Mouse (Mus musculus) CH12.LX (cell line): ENCODE results near the gene Trim69. TPM values are rescaled to one million over a fixed set of nuclear protein-coding genes. Genes with fewer than 3 reads are reported as not detected.

Experiments used
- DNase-seq: peaks from one replicate; pipeline ENCODE4 v3.0.0-alpha.2; 2013; ENCODE audit errors: extremely low read depth
- H3K27ac ChIP-seq: 2 replicates; pipeline ENCODE4 v1.5.1; 2012; ENCODE audit warnings: low read depth, mild to moderate bottlenecking, control low read depth, moderate library complexity; ENCODE audit not compliant: insufficient read depth
- H3K27me3 ChIP-seq: replicated peaks from 2 replicates; pipeline ENCODE3; 2012; ENCODE audit warnings: inconsistent platforms
- H3K36me3 ChIP-seq, 2 experiments: replicated peaks in 1 of 2; 2 replicates each; pipeline versions ENCODE3 to v1.6.1; 2012; ENCODE audit warnings: inconsistent platforms in 1 of 2, low read length in 1 of 2, mild to moderate bottlenecking in 1 of 2, mixed read lengths in 1 of 2, moderate library complexity in 1 of 2; ENCODE audit not compliant: control insufficient read depth in 1 of 2, insufficient read depth in 1 of 2
- H3K4me1 ChIP-seq, 2 experiments: 2 replicates each; pipeline ENCODE4 v1.6.1; 2012; ENCODE audit warnings: inconsistent platforms in 1 of 2, moderate library complexity in 1 of 2; ENCODE audit not compliant: insufficient read depth in 2 of 2, control insufficient read depth in 1 of 2
- H3K4me2 ChIP-seq: 2 replicates; pipeline ENCODE4 v1.6.1; 2012; ENCODE audit warnings: low read depth, mild to moderate bottlenecking, control low read depth; ENCODE audit not compliant: poor library complexity, insufficient read depth, severe bottlenecking
- H3K4me3 ChIP-seq, 3 experiments: fragments of 150-350 bp in 1 of 3; sonication (generic) in 1 of 3; replicated peaks in 1 of 3; 2 replicates each; pipeline versions ENCODE3 to v1.5.1; 2011 to 2012; ENCODE audit warnings: low read depth in 2 of 3, low read length in 2 of 3, mild to moderate bottlenecking in 2 of 3, moderate library complexity in 2 of 3, control low read depth in 1 of 3, improper control_type of control experiment in 1 of 3, inconsistent platforms in 1 of 3, mixed read lengths in 1 of 3; ENCODE audit not compliant: poor library complexity in 1 of 3
- H3K79me2 ChIP-seq: replicated peaks from 2 replicates; pipeline ENCODE4 v1.6.1; 2012; ENCODE audit warnings: mild to moderate bottlenecking, moderate library complexity; ENCODE audit not compliant: control insufficient read depth, poor library complexity, insufficient read depth, severe bottlenecking; ENCODE audit errors: extremely low read depth
- H3K9ac ChIP-seq: 2 replicates; pipeline ENCODE4 v1.6.1; 2012; ENCODE audit warnings: low read depth, mild to moderate bottlenecking, control low read depth, moderate library complexity; ENCODE audit not compliant: insufficient read depth
- H3K9me3 ChIP-seq: replicated peaks from 2 replicates; pipeline ENCODE3; 2012; ENCODE audit warnings: low read length, inconsistent platforms, mixed read lengths
- BHLHE40 ChIP-seq: IDR thresholded peaks from 2 replicates; pipeline ENCODE4 v1.6.1; 2011; ENCODE audit warnings: mild to moderate bottlenecking, low read depth, low read length, improper control_type of control experiment
- CHD1 ChIP-seq: IDR thresholded peaks from 2 replicates; pipeline ENCODE4 v1.6.1; 2012; ENCODE audit warnings: low read depth, low read length, improper control_type of control experiment, inconsistent platforms
- CHD2 ChIP-seq: IDR thresholded peaks from 2 replicates; pipeline ENCODE4 v1.6.1; 2011; ENCODE audit warnings: low read length, improper control_type of control experiment
- CTCF ChIP-seq, 2 experiments: IDR thresholded peaks in 1 of 2; conservative IDR thresholded peaks in 1 of 2; 2 replicates each; pipeline ENCODE4 v1.5.1; 2011 to 2012; ENCODE audit warnings: low read depth in 2 of 2, low read length in 2 of 2, improper control_type of control experiment in 1 of 2, inconsistent platforms in 1 of 2, mild to moderate bottlenecking in 1 of 2, moderate library complexity in 1 of 2
- E2F4 ChIP-seq: IDR thresholded peaks from 2 replicates; pipeline ENCODE4 v1.6.1; 2011; ENCODE audit warnings: low read depth, low read length, improper control_type of control experiment; ENCODE audit not compliant: insufficient replicate concordance
- ELF1 ChIP-seq: IDR thresholded peaks from 2 replicates; pipeline ENCODE4 v1.6.1; 2014; ENCODE audit warnings: low read depth, mild to moderate bottlenecking, inconsistent platforms, low read length, improper control_type of control experiment
- ETS1 ChIP-seq: conservative IDR thresholded peaks from 2 replicates; pipeline ENCODE4 v1.6.1; 2012; ENCODE audit warnings: low read depth, mild to moderate bottlenecking, inconsistent platforms, low read length, improper control_type of control experiment, moderate library complexity
- GABPA ChIP-seq: IDR thresholded peaks from 2 replicates; pipeline ENCODE4 v1.6.1; 2012; ENCODE audit warnings: low read depth, low read length, improper control_type of control experiment, inconsistent platforms; ENCODE audit not compliant: insufficient replicate concordance
- IRF4 ChIP-seq: IDR thresholded peaks from 2 replicates; pipeline ENCODE4 v1.6.1; 2014; ENCODE audit warnings: low read depth, mild to moderate bottlenecking, inconsistent platforms, low read length, improper control_type of control experiment
- JUN ChIP-seq: IDR thresholded peaks from 2 replicates; pipeline ENCODE4 v1.6.1; 2011; ENCODE audit warnings: low read depth, mild to moderate bottlenecking, low read length, improper control_type of control experiment, moderate library complexity; ENCODE audit not compliant: insufficient read depth
- JUND ChIP-seq: conservative IDR thresholded peaks from 2 replicates; pipeline ENCODE4 v1.6.1; 2011; ENCODE audit warnings: low read depth, low read length, improper control_type of control experiment
- MAFK ChIP-seq: IDR thresholded peaks from 2 replicates; pipeline ENCODE4 v1.6.1; 2011; ENCODE audit warnings: low read length, improper control_type of control experiment; ENCODE audit not compliant: insufficient replicate concordance
- MAX ChIP-seq: IDR thresholded peaks from 2 replicates; pipeline ENCODE4 v1.6.1; 2011; ENCODE audit warnings: low read length, improper control_type of control experiment
- MEF2A ChIP-seq: IDR thresholded peaks from 2 replicates; pipeline ENCODE4 v1.6.1; 2014; ENCODE audit warnings: low read depth, mild to moderate bottlenecking, inconsistent platforms, low read length, improper control_type of control experiment, borderline replicate concordance
- MXI1 ChIP-seq: IDR thresholded peaks from 2 replicates; pipeline ENCODE4 v1.6.1; 2011; ENCODE audit warnings: mild to moderate bottlenecking, low read depth, low read length, improper control_type of control experiment
- MYC ChIP-seq: IDR thresholded peaks from 2 replicates; pipeline ENCODE4 v1.6.1; 2011; ENCODE audit warnings: low read depth, mild to moderate bottlenecking, improper control_type of control experiment, low read length
- NELFE ChIP-seq: IDR thresholded peaks from 2 replicates; pipeline ENCODE4 v1.6.1; 2011; ENCODE audit warnings: low read depth, low read length, improper control_type of control experiment
- NRF1 ChIP-seq: IDR thresholded peaks from 2 replicates; pipeline ENCODE4 v1.6.1; 2014; ENCODE audit warnings: low read depth, mild to moderate bottlenecking, inconsistent platforms, low read length, improper control_type of control experiment, moderate library complexity
- PAX5 ChIP-seq: IDR thresholded peaks from 2 replicates; pipeline ENCODE4 v1.6.1; 2012; ENCODE audit warnings: low read length, inconsistent platforms, mixed read lengths
- POLR2A ChIP-seq: IDR thresholded peaks from 2 replicates; pipeline ENCODE4 v1.6.1; 2011; ENCODE audit warnings: low read depth, mild to moderate bottlenecking, improper control_type of control experiment, low read length
- RCOR1 ChIP-seq: conservative IDR thresholded peaks from 2 replicates; pipeline ENCODE4 v1.6.1; 2012; ENCODE audit warnings: low read depth, mild to moderate bottlenecking, inconsistent platforms, low read length, improper control_type of control experiment
- SMC3 ChIP-seq: IDR thresholded peaks from 2 replicates; pipeline ENCODE4 v1.6.1; 2011; ENCODE audit warnings: low read depth, low read length, improper control_type of control experiment
- TBP ChIP-seq: conservative IDR thresholded peaks from 2 replicates; pipeline ENCODE4 v1.6.1; 2011; ENCODE audit warnings: low read depth, low read length, improper control_type of control experiment
- UBTF ChIP-seq: IDR thresholded peaks from 2 replicates; pipeline ENCODE4 v1.6.1; 2012; ENCODE audit warnings: low read depth, mild to moderate bottlenecking, inconsistent platforms, low read length, improper control_type of control experiment, moderate library complexity
- USF1 ChIP-seq: IDR thresholded peaks from 2 replicates; pipeline ENCODE4 v1.6.1; 2014; ENCODE audit warnings: low read depth, mild to moderate bottlenecking, inconsistent platforms, low read length, improper control_type of control experiment
- USF2 ChIP-seq: conservative IDR thresholded peaks from 2 replicates; pipeline ENCODE4 v1.6.1; 2011; ENCODE audit warnings: low read depth, low read length, improper control_type of control experiment
- ZC3H11A ChIP-seq: IDR thresholded peaks from 2 replicates; pipeline ENCODE4 v1.6.1; 2012; ENCODE audit warnings: low read depth, mild to moderate bottlenecking, inconsistent platforms, low read length, improper control_type of control experiment
- ZMIZ1 ChIP-seq: IDR thresholded peaks from 2 replicates; pipeline ENCODE4 v1.6.1; 2012; ENCODE audit warnings: low read depth, mild to moderate bottlenecking, inconsistent platforms, low read length, improper control_type of control experiment
- dilution Hi-C: fragments of 300-500 bp; cut with MboI; formaldehyde crosslinking; loops from 2 replicates; pipeline ENCODE4 v1.14.3; 2020; ENCODE audit warnings: low sequenced_read_pairs; ENCODE audit not compliant: extremely low pct_unique_long_range_greater_than_20kb, extremely low pct_ligation_motif_present
- in situ Hi-C: fragments of 300-500 bp; cut with MboI; formaldehyde crosslinking; loops from 3 replicates; pipeline ENCODE4 v1.14.3; 2019; ENCODE audit warnings: low sequenced_read_pairs, low pct_ligation_motif_present, low pct_unique_long_range_greater_than_20kb, mixed read lengths
- polyA plus RNA-seq: library from polyadenylated mRNA; unstranded; fragments of >175 nt; gene quantifications from 2 replicates; pipeline ENCODE4 v1.2.1, GENCODE M21; 2012; ENCODE audit warnings: low read depth; ENCODE audit not compliant: insufficient read length
- total RNA-seq, 2 experiments: library from RNA; depleted of rRNA; stranded (reverse); fragments of 300-350 nt in 1 of 2; fragments of >200 nt in 1 of 2; gene quantifications; 2 replicates each; pipeline ENCODE4 v1.2.3; 2012 to 2014

Trim69 gene
- total and polyA plus RNA-seq, 3 experiments = 0.08 to 0.24 (median 0.13) TPM

DNA sequence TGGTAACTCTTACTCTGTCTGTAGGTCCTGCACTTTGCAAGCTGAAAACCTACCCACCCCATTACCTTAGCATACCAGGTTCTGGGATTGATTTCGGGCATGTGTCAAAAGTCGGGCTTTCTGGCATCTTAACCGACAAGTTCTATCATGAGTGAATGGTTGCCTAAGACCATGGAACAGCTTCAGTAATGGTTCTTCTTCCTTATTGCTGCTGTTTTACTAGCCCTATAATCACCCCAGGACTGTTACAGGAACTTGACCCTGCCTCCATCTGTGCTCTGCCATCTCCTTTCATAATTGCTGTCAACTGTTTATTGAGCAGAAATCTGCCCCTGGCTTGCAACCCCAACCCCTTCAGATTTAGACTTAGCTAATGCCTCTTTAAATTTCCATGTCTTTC lies 26.3 kb downstream of the Trim69 start:
- in situ Hi-C loops = no loop called here
- Histone ChIP-seq H3K27me3 (no peaks in the 10 kb centered on the region), H3K4me3 (no peak overlapping the region), H3K4me2 (no peak overlapping the region), H3K79me2 (no peaks in the 10 kb centered on the region), H3K9me3 (no peaks in the 10 kb centered on the region), H3K9ac (no peak overlapping the region), H3K36me3 (no peaks in the 10 kb centered on the region), H3K27ac (no peak overlapping the region), H3K4me1 (peaks cover 0 to 10% of the 10 kb centered on the region in 2 experiments; a peak in 3 of 4 replicates)
- TF ChIP-seq E2F4 (no peak), USF2 (no peak), MAX (no peak), CTCF (conservative IDR thresholded peaks at IDR 0.05 in 1 of 2, IDR thresholded peaks at IDR 0.05 in 1 of 2; ENCODE audit: low read depth in 2 of 2, low read length in 2 of 2) (no peak), ZMIZ1 (no peak), MYC (no peak), ELF1 (no peak), GABPA (no peak), CHD2 (no peak), MXI1 (no peak), JUND (no peak), SMC3 (no peak), IRF4 (no peak), ETS1 (no peak), USF1 (no peak), NRF1 (no peak), RCOR1 (no peak), CHD1 (no peak), UBTF (no peak), NELFE (no peak)
- dilution Hi-C loops = no loop called here
- DNase-seq = no peak

DNA sequence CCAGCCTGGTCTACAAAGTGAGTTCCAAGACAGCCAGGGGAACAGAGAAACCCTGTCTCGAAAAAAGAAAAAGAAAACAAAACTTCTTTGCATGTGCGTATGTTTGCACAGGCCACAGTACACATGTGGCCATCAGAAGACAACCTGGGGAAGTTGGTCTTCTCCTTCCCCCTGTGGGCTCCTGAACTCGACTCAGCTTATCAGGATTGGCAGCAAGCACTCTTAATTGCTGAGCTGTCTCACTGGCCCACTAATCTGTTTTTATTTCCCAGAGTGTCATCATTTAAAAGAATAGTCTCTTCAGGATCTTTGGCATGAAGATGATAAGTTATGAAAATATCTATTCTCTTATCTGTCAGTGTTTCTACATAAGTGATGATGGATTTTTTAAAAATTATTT lies 31.3 kb downstream of the Trim69 start:
- H3K4me2 ChIP-seq = no peak overlapping the region
- dilution Hi-C loops = no loop called here
- no peak overlapping the region for H3K27ac ChIP-seq
- TF ChIP-seq MEF2A (no peak), MYC (no peak), ZC3H11A (no peak), JUN (no peak), BHLHE40 (no peak), ZMIZ1 (no peak), UBTF (no peak), PAX5 (no peak), USF2 (no peak), MAX (no peak), RCOR1 (no peak), ELF1 (no peak), ETS1 (no peak), MAFK (no peak), TBP (no peak), POLR2A (no peak)
- DNase-seq = no peak
- H3K4me3 ChIP-seq = no peak overlapping the region
- H3K79me2 ChIP-seq = no peaks in the 10 kb centered on the region
- H3K27me3 ChIP-seq = no peaks in the 10 kb centered on the region
- no peak overlapping the region for H3K9ac ChIP-seq
- H3K36me3 ChIP-seq = no peaks in the 10 kb centered on the region
- H3K9me3 ChIP-seq = no peaks in the 10 kb centered on the region
- in situ Hi-C loops = loop anchor here (5.0 kb wide), 1 partner anchor 105 kb away; the partner anchor contains the start of genes Duox2 and Duoxa2
- no peaks in the 10 kb centered on the region; a peak in 2 of 4 replicates for H3K4me1 ChIP-seq
